Mouse (Mus musculus) liver, embryonic 13.5 days (tissue): ENCODE measurements at regions not wholly inside any gene's neighbourhood (a gene's known extent, or its start where the extent isn't known, plus 50 kb on each side); places are given as distances from the start of the nearest gene placed in this dataset.

ENCODE experiments used
- ATAC-seq: fragments of 200-750 bp; cut with Nextera tagmentation; 2 replicates; pipeline ENCODE4 v1.8.0; 2017; ENCODE audit warnings: low read depth, mild to moderate bottlenecking, moderate number of reproducible peaks, moderate library complexity
- DNase-seq: peaks from one replicate; pipeline ENCODE4 v3.0.0; 2022
- H3K27ac ChIP-seq: fragments of 300-500 bp; sonication (generic); 2 replicates; pipeline ENCODE4 v1.5.1; 2015; ENCODE audit warnings: moderate library complexity, mild to moderate bottlenecking, inconsistent platforms
- H3K27me3 ChIP-seq: fragments of 300-500 bp; sonication (generic); 2 replicates; pipeline ENCODE4 v1.6.1; 2015; ENCODE audit warnings: mild to moderate bottlenecking, inconsistent platforms
- H3K36me3 ChIP-seq: fragments of 300-500 bp; sonication (generic); 2 replicates; pipeline ENCODE4 v1.6.1; 2015; ENCODE audit warnings: mild to moderate bottlenecking, inconsistent platforms
- H3K4me1 ChIP-seq: fragments of 300-500 bp; sonication (generic); replicated peaks from 2 replicates; pipeline ENCODE4 v1.6.1; 2015; ENCODE audit warnings: inconsistent platforms
- H3K4me2 ChIP-seq: fragments of 300-500 bp; sonication (generic); 2 replicates; pipeline ENCODE4 v1.6.1; 2015; ENCODE audit warnings: inconsistent platforms, mild to moderate bottlenecking, moderate library complexity
- H3K4me3 ChIP-seq: fragments of 300-500 bp; sonication (generic); replicated peaks from 2 replicates; pipeline ENCODE4 v1.5.1; 2015; ENCODE audit warnings: mild to moderate bottlenecking, inconsistent platforms
- H3K9ac ChIP-seq: fragments of 300-500 bp; sonication (generic); 2 replicates; pipeline ENCODE4 v1.6.1; 2015; ENCODE audit warnings: mild to moderate bottlenecking, inconsistent platforms
- H3K9me3 ChIP-seq: fragments of 300-500 bp; sonication (generic); replicated peaks from 2 replicates; pipeline ENCODE4 v1.6.1; 2016; ENCODE audit warnings: inconsistent platforms
- WGBS: fragments of 180-500 bp; shearing (Covaris S2); methylation state at CpG from one replicate; pipeline ENCODE4 v1.1.7; 2015; ENCODE audit not compliant: insufficient replicate concordance; 5-methylcytosine and 5-hydroxymethylcytosine counted together

- DNase-seq, result no peak
- Histone ChIP-seq H3K36me3 (no peaks in the 10 kb centered on the region), H3K27me3 (no peaks in the 10 kb centered on the region), H3K4me3 (no peak overlapping the region), H3K27ac (no peak overlapping the region), H3K9me3 (no peaks in the 10 kb centered on the region), H3K9ac (no peak overlapping the region), H3K4me2 (no peak overlapping the region), H3K4me1 (no peaks in the 10 kb centered on the region)
- ATAC-seq, result no peak
- 73% methylated on average over 7 of the region's 7 CpGs for WGBS
These were observed 192.4 kb upstream of the Lrig3 start for GRCm38 (mm10) chr10:125773541-125773940.

DNA sequence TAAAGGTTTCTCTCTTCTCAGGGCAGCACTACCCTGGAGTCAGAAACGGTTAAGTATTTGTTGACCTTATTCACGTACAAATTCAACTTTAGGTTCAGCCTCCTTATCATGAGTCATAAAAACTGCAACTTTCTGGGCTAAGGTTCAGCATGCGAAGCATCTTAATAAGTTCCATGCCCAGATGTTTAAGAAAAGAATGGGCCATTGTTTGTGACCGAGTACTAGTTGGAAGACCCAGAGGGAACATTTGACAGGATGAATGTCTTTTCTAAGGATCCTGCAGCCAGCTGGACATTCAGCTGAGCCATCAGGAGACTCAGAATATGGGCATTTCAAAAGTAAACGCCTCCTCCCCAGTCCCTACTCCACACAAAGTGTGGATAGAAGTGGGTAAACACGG, 183.5 kb upstream of the Lrig3 start:
- H3K4me2 ChIP-seq, result no peak overlapping the region
- 62% methylated on average over 6 of the region's 6 CpGs for WGBS
- DNase-seq (no peak), ATAC-seq (no peak)
- H3K9ac ChIP-seq, result no peak overlapping the region
- H3K27ac ChIP-seq, result no peak overlapping the region
- no peaks in the 10 kb centered on the region for H3K36me3 ChIP-seq
- H3K9me3 ChIP-seq, result no peaks in the 10 kb centered on the region
- H3K4me3 ChIP-seq, result no peak overlapping the region
- H3K27me3 ChIP-seq, result no peaks in the 10 kb centered on the region
- H3K4me1 ChIP-seq, result peaks cover 17% of the 10 kb centered on the region

DNA sequence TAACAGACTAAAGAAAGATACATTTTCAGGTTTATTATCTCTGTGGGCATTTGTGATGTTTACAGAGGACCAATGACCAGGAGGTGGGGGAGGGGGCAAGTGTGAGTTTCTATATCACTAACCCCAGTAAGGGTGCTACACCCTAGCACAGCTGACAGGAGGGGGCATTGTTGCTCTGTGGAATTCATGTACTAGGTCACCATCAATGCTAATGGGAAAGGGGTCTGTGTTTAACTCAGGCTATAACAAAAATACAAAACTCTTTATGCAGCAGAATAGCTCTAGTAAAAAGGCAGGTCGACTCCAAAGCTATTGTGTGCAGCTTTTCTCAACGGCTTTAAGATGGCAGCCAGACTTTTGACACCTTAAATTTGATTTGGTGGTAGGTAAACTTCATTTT, 181.1 kb upstream of the Lrig3 start:
- peaks cover 17% of the 10 kb centered on the region for H3K4me1 ChIP-seq
- ATAC-seq (no peak), DNase-seq (no peak)
- no peaks in the 10 kb centered on the region for H3K36me3 ChIP-seq
- no peak overlapping the region for H3K4me2 ChIP-seq
- no peaks in the 10 kb centered on the region for H3K27me3 ChIP-seq
- H3K9me3 ChIP-seq, result no peaks in the 10 kb centered on the region
- H3K27ac ChIP-seq, result no peak overlapping the region
- WGBS, result 26% methylated on average over 2 of the region's 2 CpGs
- H3K9ac ChIP-seq, result no peak overlapping the region
- H3K4me3 ChIP-seq, result no peak overlapping the region

DNA sequence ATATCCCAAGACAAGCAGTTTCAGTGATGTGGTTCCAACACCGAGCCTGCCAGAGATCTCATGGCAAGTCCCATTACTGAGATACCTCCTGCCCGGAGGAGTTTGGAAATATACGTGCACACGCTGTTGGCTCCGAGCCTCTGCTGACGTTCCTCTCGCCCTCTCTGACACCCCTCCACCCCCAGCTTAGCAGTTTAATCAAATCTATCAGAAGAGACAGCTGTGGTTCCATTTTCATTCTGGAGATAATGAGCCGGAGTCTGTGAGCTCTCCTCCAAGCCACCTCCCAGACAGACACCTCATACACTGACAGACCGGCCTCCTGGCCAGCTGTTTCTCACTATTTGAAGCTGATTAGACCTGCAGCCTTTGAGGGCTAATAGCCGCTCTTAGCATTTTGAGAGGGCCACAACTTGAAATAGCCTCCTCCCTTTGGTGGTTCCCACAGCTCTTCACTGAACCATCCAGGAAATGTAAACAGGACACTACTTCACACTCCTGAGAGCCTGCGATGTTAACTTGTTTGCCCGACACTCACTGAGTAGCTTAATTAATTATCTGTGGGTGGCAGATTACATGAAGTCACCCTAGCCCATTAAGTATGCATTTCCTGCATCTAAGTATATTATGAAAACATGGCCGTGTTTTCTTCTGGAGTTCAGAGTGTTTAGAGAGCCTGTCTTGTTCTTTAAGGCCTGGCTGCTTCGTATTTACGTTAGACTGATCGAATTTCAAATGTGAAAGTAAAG, 180.3 kb upstream of the Lrig3 start:
- H3K27me3 ChIP-seq, result no peaks in the 10 kb centered on the region
- H3K4me1 ChIP-seq, result peaks cover 17% of the 10 kb centered on the region
- ATAC-seq, result peak; percentile 64
- no peak overlapping the region for H3K9ac ChIP-seq
- no peak for DNase-seq
- H3K27ac ChIP-seq, result no peak overlapping the region
- peak overlapping the region; percentile 52 for H3K4me2 ChIP-seq
- H3K4me3 ChIP-seq, result 0 out of 2 replicates have a peak overlapping the region, but pooled peaks have one; percentile 16
- 17% methylated on average over 16 of the region's 16 CpGs for WGBS
- H3K9me3 ChIP-seq, result no peaks in the 10 kb centered on the region
- no peaks in the 10 kb centered on the region for H3K36me3 ChIP-seq

GRCm38 (mm10) chr10:125786197-125786879, 179.6 kb upstream of the Lrig3 start:
- H3K27ac ChIP-seq, result no peak overlapping the region
- no peak for ATAC-seq

GRCm38 (mm10) chr10:125786880-125787337, 179.1 kb upstream of the Lrig3 start:
- WGBS, result 10% methylated on average over 17 of the region's 17 CpGs
- Histone ChIP-seq H3K27ac (no peak overlapping the region), H3K4me2 (peak overlapping the region; percentile 52), H3K4me3 (peak overlapping the region; percentile 18; the same call in 1 of the 2 replicates), H3K9me3 (no peaks in the 10 kb centered on the region), H3K9ac (no peak overlapping the region), H3K4me1 (peaks cover 17% of the 10 kb centered on the region), H3K36me3 (no peaks in the 10 kb centered on the region), H3K27me3 (no peaks in the 10 kb centered on the region)
- DNase-seq (no peak), ATAC-seq (no peak)

More at GRCm38 (mm10) chr10:125786197-125786879, 179.6 kb upstream of the Lrig3 start:
- Histone ChIP-seq H3K27me3 (no peaks in the 10 kb centered on the region), H3K9ac (no peak overlapping the region), H3K4me1 (peaks cover 17% of the 10 kb centered on the region), H3K9me3 (no peaks in the 10 kb centered on the region), H3K36me3 (no peaks in the 10 kb centered on the region), H3K4me2 (peak overlapping the region; percentile 52), H3K4me3 (0 out of 2 replicates have a peak overlapping the region, but pooled peaks have one; percentile 16)
- DNase-seq, result no peak
- 17% methylated on average over 10 of the region's 10 CpGs for WGBS

GRCm38 (mm10) chr10:125787441-125788060, 178.4 kb upstream of the Lrig3 start:
- 46% methylated on average over 19 of the region's 19 CpGs for WGBS
- Histone ChIP-seq H3K9me3 (no peaks in the 10 kb centered on the region), H3K27me3 (no peaks in the 10 kb centered on the region), H3K27ac (no peak overlapping the region), H3K36me3 (no peaks in the 10 kb centered on the region), H3K4me3 (no peak overlapping the region), H3K9ac (no peak overlapping the region), H3K4me2 (peak overlapping the region; percentile 52; the same call in 1 of the 2 replicates), H3K4me1 (peaks cover 17% of the 10 kb centered on the region)
- ATAC-seq (no peak), DNase-seq (no peak)

- H3K4me3 ChIP-seq, result no peak overlapping the region
- no peak for DNase-seq
- ATAC-seq, result no peak
- H3K9me3 ChIP-seq, result no peaks in the 10 kb centered on the region
- H3K27me3 ChIP-seq, result no peaks in the 10 kb centered on the region
- H3K9ac ChIP-seq, result no peak overlapping the region
- no peaks in the 10 kb centered on the region for H3K36me3 ChIP-seq
- H3K27ac ChIP-seq, result no peak overlapping the region
- peaks cover 17% of the 10 kb centered on the region for H3K4me1 ChIP-seq
- no peak overlapping the region for H3K4me2 ChIP-seq
- WGBS, result 72% methylated on average over 2 of the region's 2 CpGs
These were observed 177.7 kb upstream of the Lrig3 start for GRCm38 (mm10) chr10:125788262-125788661.

- H3K9ac ChIP-seq, result no peak overlapping the region
- H3K4me2 ChIP-seq, result no peak overlapping the region
- 66% methylated on average over 2 of the region's 2 CpGs for WGBS
These were observed 175.0 kb upstream of the Lrig3 start for GRCm38 (mm10) chr10:125790924-125791323.

DNA sequence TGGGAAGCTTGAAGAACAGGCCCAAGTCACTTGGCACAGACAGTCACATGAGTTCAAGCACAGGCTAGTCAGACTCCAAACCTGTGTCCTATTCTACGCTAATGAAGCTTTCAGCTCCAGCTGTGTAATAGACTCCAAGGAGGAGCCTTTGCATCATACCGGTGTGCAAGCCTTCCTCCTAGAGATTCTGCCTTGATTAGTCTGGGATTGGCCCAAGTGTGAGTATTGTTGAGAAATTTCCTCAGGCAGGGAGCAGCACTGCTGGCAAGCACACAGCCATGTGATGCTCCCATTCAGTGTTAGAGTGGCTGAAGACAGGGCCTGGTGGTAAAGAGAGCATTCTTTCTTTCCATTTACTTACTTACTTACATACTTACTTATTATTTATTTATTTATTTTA, 171.5 kb upstream of the Lrig3 start:
- H3K9me3 ChIP-seq, result 0 out of 2 replicates have a peak, but pooled peaks cover 5% of the 10 kb centered on the region
- H3K27me3 ChIP-seq, result no peaks in the 10 kb centered on the region
- ATAC-seq, result no peak
- no peaks in the 10 kb centered on the region for H3K36me3 ChIP-seq
- H3K9ac ChIP-seq, result no peak overlapping the region
- 86% methylated on average over 2 of the region's 2 CpGs for WGBS
- no peak overlapping the region for H3K4me2 ChIP-seq
- no peak for DNase-seq
- H3K4me1 ChIP-seq, result no peaks in the 10 kb centered on the region
- no peak overlapping the region for H3K27ac ChIP-seq
- no peak overlapping the region for H3K4me3 ChIP-seq

More at GRCm38 (mm10) chr10:125790924-125791323, 175.0 kb upstream of the Lrig3 start:
- DNase-seq, result no peak
- H3K27ac ChIP-seq, result no peak overlapping the region
- no peaks in the 10 kb centered on the region for H3K27me3 ChIP-seq
- no peaks in the 10 kb centered on the region for H3K36me3 ChIP-seq
- no peak overlapping the region for H3K4me3 ChIP-seq
- peaks cover 10% of the 10 kb centered on the region for H3K4me1 ChIP-seq
- H3K9me3 ChIP-seq, result 0 out of 2 replicates have a peak, but pooled peaks cover 5% of the 10 kb centered on the region
- ATAC-seq, result no peak

- H3K36me3 ChIP-seq, result no peaks in the 10 kb centered on the region
- DNase-seq, result no peak
- H3K4me3 ChIP-seq, result no peak overlapping the region
- no peaks in the 10 kb centered on the region for H3K4me1 ChIP-seq
- no peak overlapping the region for H3K4me2 ChIP-seq
- no peak overlapping the region for H3K27ac ChIP-seq
- ATAC-seq, result no peak
- no peaks in the 10 kb centered on the region for H3K27me3 ChIP-seq
- 75% methylated on average over 1 of the region's 1 CpGs for WGBS
- 0 out of 2 replicates have a peak, but pooled peaks cover 5% of the 10 kb centered on the region for H3K9me3 ChIP-seq
- H3K9ac ChIP-seq, result no peak overlapping the region
These were observed 170.6 kb upstream of the Lrig3 start for GRCm38 (mm10) chr10:125795323-125795722.
